ENCODE assay signal across 28 mouse cellular contexts in the genomic region with DNA sequence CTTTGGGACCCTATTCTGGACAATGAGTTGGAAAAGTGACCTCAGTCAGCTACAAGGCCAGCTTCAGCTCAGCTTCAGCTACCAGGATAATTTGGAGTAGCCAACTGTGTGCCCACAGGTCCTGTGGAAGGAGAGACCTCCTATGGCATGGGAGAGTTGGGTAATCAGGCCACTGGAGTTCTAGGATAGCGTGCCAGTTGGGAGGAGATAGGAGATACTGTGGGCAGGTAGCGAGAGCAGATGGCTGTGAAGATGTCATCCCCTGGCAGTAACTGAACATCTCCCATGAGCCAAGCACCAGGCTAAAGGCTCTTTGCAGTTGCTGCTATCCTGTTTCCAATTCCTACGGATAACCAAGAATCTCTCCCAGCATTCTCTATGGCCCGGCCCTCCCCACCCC. TPM values are rescaled to one million over a fixed set of nuclear protein-coding genes. Genes with fewer than 3 reads are reported as not detected.
DNase-seq lines count a peak whose midpoint lies in the region; TF ChIP-seq lines count a peak whose summit lies in the region.
"Had no signal": no experiment of that assay in that cellular context is flagged by ENCODE, and none has a peak within 500 bp of the region (broad histone marks: within the 10 kb centered on the region; RNA-seq: fewer than 3 reads in every experiment).

No protein-coding gene starts in this region.

- H3K79me2 ChIP-seq in myocyte (ENCODE audit: control insufficient read depth, insufficient read depth) = no peaks in the 10 kb centered on the region

- TF ChIP-seq CTCF in cerebellum, adult 2 months (IDR thresholded peaks at IDR 0.05; ENCODE audit: borderline replicate concordance, insufficient read depth, low read depth, low read length) = no peak

- H3K27me3 ChIP-seq in cerebellum, adult 2 months (ENCODE audit: control insufficient read depth, insufficient read depth, low read length) = no peaks in the 10 kb centered on the region
- peaks cover 69% of the 10 kb centered on the region for H3K27me3 ChIP-seq in myocyte (ENCODE audit: control insufficient read depth, insufficient read depth, insufficient read length)

- H3K27ac ChIP-seq in cerebellum, adult 2 months (ENCODE audit: insufficient read depth, low read length) = no peak overlapping the region
- H3K27ac ChIP-seq: embryonic facial prominence, embryonic 12.5 days; embryonic facial prominence, embryonic 15.5 days; heart, embryonic 15.5 days; hindbrain, embryonic 12.5 days; hindbrain, embryonic 15.5 days had no signal

- H3K4me1 ChIP-seq in cerebellum, adult 2 months (ENCODE audit: control insufficient read depth, insufficient read depth, low read length) = peaks cover 14% of the 10 kb centered on the region; the same call in 1 of the 2 replicates
- H3K4me1 ChIP-seq: heart, embryonic 12.5 days; hindbrain, embryonic 15.5 days had no signal

- H3K36me3 ChIP-seq in myocyte (ENCODE audit: control insufficient read depth, insufficient read depth) = no peaks in the 10 kb centered on the region
- H3K36me3 ChIP-seq: embryonic facial prominence, embryonic 12.5 days; embryonic facial prominence, embryonic 15.5 days; G1E; heart, embryonic 12.5 days; heart, embryonic 15.5 days; hindbrain, embryonic 12.5 days; hindbrain, embryonic 15.5 days had no signal

- intact Hi-C loops in heart, postnatal 14 days (cut with DNase I) = no loop called here

- 31% methylated on average over 4 of the region's 4 CpGs for WGBS in cerebellum, adult 2 months

- no peak overlapping the region for H3ac ChIP-seq in myocyte (ENCODE audit: control insufficient read depth, insufficient read length)

- peak; percentile 36 for DNase-seq in cerebellum, adult 11 months
- DNase-seq in cerebellum, postnatal 10 days = no peak
- DNase-seq in cerebellum, adult 2 months = peak; percentile 55 to 78
- DNase-seq in cerebellum, adult 9-11 months = peak; percentile 71
- DNase-seq in right cerebral cortex, postnatal 10 days (ENCODE audit: low spot score in 2 of 2) = no peak
- DNase-seq in layer of hippocampus, adult 18-20 months (ENCODE audit: low spot score in 2 of 2) = no peak
- DNase-seq in heart, postnatal 14 days = no peak
- DNase-seq: adrenal gland, postnatal 10 days; adrenal gland, postnatal 36 days; B cell, adult 2 months; forebrain, postnatal 0 days; gastrocnemius, postnatal 25 days; heart, adult 18-20 months; heart, postnatal 10 days; kidney, adult 2 months had no signal

- no peak for TF ChIP-seq POLR2A in cerebellum, adult 2 months (IDR thresholded peaks at IDR 0.05; ENCODE audit: borderline replicate concordance, insufficient read depth, low read length)
- TF ChIP-seq POLR2A in myocyte (IDR thresholded peaks at IDR 0.05; ENCODE audit: insufficient read length, low read depth) = no peak

- H3K4me2 ChIP-seq in myocyte (ENCODE audit: low read depth) = peak overlapping the region; percentile 24
- H3K4me2 ChIP-seq: embryonic facial prominence, embryonic 12.5 days; embryonic facial prominence, embryonic 15.5 days; heart, embryonic 12.5 days; heart, embryonic 15.5 days; hindbrain, embryonic 12.5 days; hindbrain, embryonic 15.5 days had no signal

- no peak overlapping the region for H3K4me3 ChIP-seq in cerebellum, adult 2 months (replicated peaks; ENCODE audit: insufficient read depth, low read depth, low read length)
- no peak overlapping the region for H3K4me3 ChIP-seq in myocyte
- H3K4me3 ChIP-seq: embryonic facial prominence, embryonic 12.5 days; embryonic facial prominence, embryonic 15.5 days; heart, embryonic 12.5 days; heart, embryonic 15.5 days; hindbrain, embryonic 12.5 days; hindbrain, embryonic 15.5 days had no signal

TF ChIP-seq in myocyte, 11 proteins besides CTCF, POLR2A, EP300 and RAD21:
- TF ChIP-seq TCF3 (IDR thresholded peaks at IDR 0.05; ENCODE audit: insufficient read length, low read depth) (no peak), SRF (IDR thresholded peaks at IDR 0.05; ENCODE audit: control insufficient read depth, insufficient read length, low read depth) (no peak), MYOD1 (IDR thresholded peaks at IDR 0.05; ENCODE audit: control insufficient read depth in 1 of 3, insufficient read length in 2 of 3, low read depth in 2 of 3) (no peak), MYOG (IDR thresholded peaks at IDR 0.05; ENCODE audit: control insufficient read depth in 1 of 3, insufficient read depth in 1 of 3, insufficient read length in 2 of 3, low read depth in 2 of 3) (no peak), CEBPB (IDR thresholded peaks at IDR 0.05; ENCODE audit: insufficient read depth, poor library complexity, severe bottlenecking) (no peak), REST (IDR thresholded peaks at IDR 0.05; ENCODE audit: insufficient read depth, insufficient read length) (no peak), MAX (IDR thresholded peaks at IDR 0.05; ENCODE audit: low read depth) (no peak), E2F4 (IDR thresholded peaks at IDR 0.05; ENCODE audit: insufficient read depth) (no peak), USF1 (IDR thresholded peaks at IDR 0.05; ENCODE audit: low read depth) (no peak)

RNA-seq across cellular contexts. Expression of a gene that starts 7.6 kb away (rescaled TPM):
- polyA plus RNA-seq in cerebellum, adult 2 months (2012; rRNA removed) = 0.46 and 0.79 TPM in 2 replicates
- not detected for polyA plus RNA-seq in myocyte (2012; fragmentation: generic; extraction: Trizol)
- under 1 TPM; 0.51 to 0.62 TPM for total RNA-seq in layer of hippocampus, adult 18-20 months (2021)
- under 1 TPM; 0.10 to 0.15 TPM for total RNA-seq in heart, postnatal 14 days (2021)
- total RNA-seq: CH12.LX; common myeloid progenitor, adult 5-6 weeks; hematopoietic stem cell, adult 5-6 weeks had no signal
- polyA plus RNA-seq: G1E; intestine, postnatal 0 days; Patski had no signal

Comparison
In these comparisons a context has a peak if more than half of its experiments do, and no peak if none do; other contexts are left out.
1. DNase-seq: peak in cerebellum, adult 11 months (single experiment), cerebellum, adult 2 months (2 of 2) and cerebellum, adult 9-11 months (single experiment); none in cerebellum, postnatal 10 days (0 of 2), right cerebral cortex, postnatal 10 days (0 of 2), layer of hippocampus, adult 18-20 months (0 of 2) and heart, postnatal 14 days (0 of 2).